Mouse (Mus musculus) testis, adult 2 months (tissue): Measurements from ENCODE around the gene Angptl6. TPM values are rescaled to one million over a fixed set of nuclear protein-coding genes. Genes with fewer than 3 reads are reported as not detected.
"Not testable (repeated sequence)": the region's sequence is repeated elsewhere in the genome, so short reads cannot be mapped to it uniquely, and the experiment has no call there.

Experiments
- H3K27ac ChIP-seq: fragments of 200-500 bp; 2 replicates; pipeline ENCODE4 v1.5.1; 2012; ENCODE audit warnings: low read depth, low read length; ENCODE audit not compliant: control insufficient read depth, insufficient read depth
- H3K27me3 ChIP-seq: fragments of 200-500 bp; 2 replicates; pipeline ENCODE4 v1.6.1; 2012; ENCODE audit warnings: mild to moderate bottlenecking, low read length, moderate library complexity; ENCODE audit not compliant: control insufficient read depth, insufficient read depth
- H3K36me3 ChIP-seq: fragments of 200-500 bp; 2 replicates; pipeline ENCODE4 v1.6.1; 2012; ENCODE audit warnings: mild to moderate bottlenecking, low read length; ENCODE audit not compliant: control insufficient read depth, insufficient read depth
- H3K4me1 ChIP-seq: fragments of 200-500 bp; 2 replicates; pipeline ENCODE4 v1.6.1; 2012; ENCODE audit warnings: low read length; ENCODE audit not compliant: control insufficient read depth, insufficient read depth
- H3K4me3 ChIP-seq: fragments of 200-500 bp; 2 replicates; pipeline ENCODE4 v1.5.1; 2012; ENCODE audit warnings: low read depth, mild to moderate bottlenecking, low read length, moderate library complexity, mixed read lengths; ENCODE audit not compliant: control insufficient read depth
- CTCF ChIP-seq: fragments of 200-500 bp; IDR thresholded peaks from 2 replicates; pipeline ENCODE4 v1.5.1; 2012; ENCODE audit warnings: low read depth, mild to moderate bottlenecking, inconsistent platforms, low read length, moderate library complexity; ENCODE audit not compliant: control insufficient read depth, insufficient read depth, insufficient replicate concordance
- POLR2A ChIP-seq: fragments of 200-500 bp; IDR thresholded peaks from 2 replicates; pipeline ENCODE4 v1.6.1; 2012; ENCODE audit warnings: low read depth, mild to moderate bottlenecking, inconsistent platforms, low read length, moderate library complexity; ENCODE audit not compliant: control insufficient read depth
- polyA plus RNA-seq: library from polyadenylated mRNA; depleted of rRNA; stranded (reverse); fragments of >200 nt; gene quantifications from 2 replicates; pipeline ENCODE4 v1.2.3, GENCODE M21; 2012

Gene Angptl6
- polyA plus RNA-seq, 1 experiment: 0.88 TPM

GRCm38 (mm10) chr9:20857131-20857530 is 22.4 kb downstream of the Angptl6 start:
- H3K4me1 ChIP-seq: no peaks in the 10 kb centered on the region
- no peaks in the 10 kb centered on the region for H3K36me3 ChIP-seq
- no peaks in the 10 kb centered on the region for H3K27me3 ChIP-seq
- no peak overlapping the region for H3K4me3 ChIP-seq
- no peak overlapping the region for H3K27ac ChIP-seq
- no peak for TF ChIP-seq CTCF
- TF ChIP-seq POLR2A: no peak

DNA sequence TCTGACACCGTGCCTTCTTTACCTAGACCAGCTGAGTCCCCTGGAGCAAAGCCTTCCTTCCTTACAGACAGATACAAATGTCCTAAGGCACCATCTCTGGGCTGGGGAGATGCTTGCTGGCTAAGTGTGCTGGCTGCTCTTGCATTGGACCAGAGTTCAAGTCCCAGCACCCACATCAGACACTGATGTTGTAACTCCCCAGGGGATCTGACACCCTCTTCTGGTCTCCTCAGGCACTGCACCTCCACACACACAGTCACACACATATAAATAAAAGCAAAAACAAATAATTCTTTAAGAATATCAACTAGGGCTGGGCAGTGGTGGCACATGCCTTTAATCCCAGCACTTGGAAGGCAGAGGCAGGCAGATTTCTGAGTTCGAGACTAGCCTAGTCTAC is 29.3 kb downstream of the Angptl6 start:
- no peak for TF ChIP-seq POLR2A
- TF ChIP-seq CTCF: no peak
- Histone ChIP-seq H3K36me3 (no peaks in the 10 kb centered on the region), H3K4me3 (no peak overlapping the region), H3K4me1 (no peaks in the 10 kb centered on the region), H3K27ac (no peak overlapping the region), H3K27me3 (no peaks in the 10 kb centered on the region)

DNA sequence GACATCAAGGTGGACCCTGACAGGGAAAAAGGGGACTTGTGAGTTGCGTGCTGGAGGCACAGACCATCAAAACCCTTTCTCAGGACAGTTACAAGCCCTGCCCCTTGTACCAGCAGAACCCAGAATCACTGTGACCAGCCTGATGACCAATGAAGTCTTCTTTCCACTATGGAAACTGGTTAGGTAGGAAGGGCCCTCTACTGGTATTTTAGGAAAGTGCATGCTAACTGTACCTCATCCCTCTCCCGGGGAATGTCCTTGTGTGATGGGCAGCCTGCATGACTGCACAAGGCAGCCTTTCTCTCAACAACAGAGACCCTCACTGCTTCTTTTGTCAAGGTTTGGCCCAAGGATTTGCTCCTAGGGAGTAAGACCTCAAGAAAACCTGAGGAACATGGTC is 36.9 kb downstream of the Angptl6 start:
- no peak for TF ChIP-seq CTCF
- no peak for TF ChIP-seq POLR2A

DNA sequence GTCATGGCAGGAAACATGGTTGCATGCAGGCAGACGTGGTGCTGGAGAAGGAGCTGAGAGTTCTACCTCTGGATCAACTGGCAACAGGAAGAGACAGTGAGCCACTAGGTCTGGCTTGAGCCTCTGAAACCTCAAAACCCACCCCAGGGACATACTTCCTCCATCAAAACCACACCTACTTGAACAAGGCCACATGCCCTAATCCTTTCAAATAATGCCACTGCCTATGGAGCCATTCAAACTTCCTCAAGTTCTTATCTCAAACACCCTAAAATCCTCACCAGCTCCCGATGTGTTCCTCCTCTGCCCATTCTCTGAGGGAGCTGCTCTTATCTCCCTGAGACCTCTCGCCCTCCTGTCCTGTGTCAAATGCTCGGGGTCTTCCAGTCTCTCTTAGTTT is 37.3 kb downstream of the Angptl6 start:
- TF ChIP-seq POLR2A (no peak), CTCF (no peak)
- Histone ChIP-seq H3K36me3 (no peaks in the 10 kb centered on the region), H3K4me1 (no peaks in the 10 kb centered on the region), H3K27ac (no peak overlapping the region), H3K27me3 (no peaks in the 10 kb centered on the region), H3K4me3 (no peak overlapping the region)

More for the DNA sequence above, 36.9 kb downstream of the Angptl6 start:
- no peak overlapping the region for H3K27ac ChIP-seq
- no peak overlapping the region for H3K4me3 ChIP-seq
- no peaks in the 10 kb centered on the region for H3K4me1 ChIP-seq
- H3K36me3 ChIP-seq: no peaks in the 10 kb centered on the region
- no peaks in the 10 kb centered on the region for H3K27me3 ChIP-seq

DNA sequence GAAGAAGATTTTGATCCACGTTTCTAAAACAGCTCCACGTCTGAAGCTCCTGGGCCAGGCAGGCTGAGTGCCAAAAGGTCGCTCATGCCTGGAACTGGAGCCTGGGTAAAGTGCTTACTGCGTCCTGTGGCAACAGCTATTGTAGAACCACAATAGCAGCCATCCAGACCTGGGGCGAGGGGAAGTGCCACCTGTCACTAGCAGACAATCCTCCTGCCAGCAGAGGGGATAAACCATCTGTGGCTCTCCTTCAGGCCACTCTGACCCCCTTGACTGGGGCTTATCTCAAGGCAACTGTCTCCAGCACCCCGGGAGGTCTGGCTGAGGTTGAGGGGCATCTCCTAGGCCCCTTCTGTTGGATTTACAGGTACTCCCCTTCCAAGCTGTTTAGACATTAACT is 40.6 kb downstream of the Angptl6 start:
- no peaks in the 10 kb centered on the region for H3K4me1 ChIP-seq
- TF ChIP-seq POLR2A: no peak
- TF ChIP-seq CTCF: no peak
- no peaks in the 10 kb centered on the region for H3K36me3 ChIP-seq
- no peak overlapping the region for H3K4me3 ChIP-seq
- no peak overlapping the region for H3K27ac ChIP-seq
- no peaks in the 10 kb centered on the region for H3K27me3 ChIP-seq

- H3K4me3 ChIP-seq: no peak overlapping the region
- H3K36me3 ChIP-seq: no peaks in the 10 kb centered on the region
- H3K27ac ChIP-seq: no peak overlapping the region
- H3K27me3 ChIP-seq: no peaks in the 10 kb centered on the region
- no peak for TF ChIP-seq POLR2A
- TF ChIP-seq CTCF: no peak
- no peaks in the 10 kb centered on the region for H3K4me1 ChIP-seq
Measured at GRCm38 (mm10) chr9:20837184-20837947, 42.2 kb downstream of the Angptl6 start.

DNA sequence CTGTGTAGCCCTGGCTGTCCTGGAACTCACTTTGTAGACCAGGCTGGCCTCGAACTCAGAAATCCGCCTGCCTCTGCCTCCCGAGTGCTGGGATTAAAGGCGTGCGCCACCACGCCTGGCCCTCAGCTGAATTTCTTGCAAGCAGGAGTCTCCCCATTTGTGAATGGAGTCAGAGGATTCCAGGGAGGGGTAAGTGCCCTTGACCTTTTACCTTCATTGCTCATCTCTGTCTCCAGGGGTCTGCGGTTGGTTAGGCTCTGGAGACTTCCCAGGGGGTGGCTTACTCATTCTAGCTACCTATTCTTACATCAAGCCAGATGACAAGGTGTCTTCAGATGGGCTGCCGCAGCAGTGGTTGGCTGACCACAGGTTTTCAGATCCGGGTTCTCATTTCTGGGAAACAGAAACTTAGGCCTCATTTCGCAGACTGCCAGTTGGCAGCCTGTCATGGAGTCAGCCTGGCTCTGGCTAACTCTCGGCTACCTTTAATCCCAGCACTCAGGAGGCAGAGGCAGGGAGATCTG is 44.0 kb downstream of the Angptl6 start:
- H3K27me3 ChIP-seq, H3K4me1 ChIP-seq, H3K27ac ChIP-seq, H3K36me3 ChIP-seq, H3K4me3 ChIP-seq: not testable (repeated sequence)

GRCm38 (mm10) chr9:20834881-20835280 is 44.6 kb downstream of the Angptl6 start:
- Histone ChIP-seq H3K36me3 (no peaks in the 10 kb centered on the region), H3K27ac (no peak overlapping the region), H3K27me3 (no peaks in the 10 kb centered on the region), H3K4me1 (peaks cover 5% of the 10 kb centered on the region), H3K4me3 (no peak overlapping the region)
- TF ChIP-seq CTCF (no peak), POLR2A (no peak)
